Mouse (Mus musculus): ENCODE results near the gene Mrps18c. TPM values are rescaled to one million over a fixed set of nuclear protein-coding genes. Genes with fewer than 3 reads are reported as not detected.
A peak's percentile ranks its signal among the peaks of the same experiment; 100 is the strongest.

Gene Mrps18c
- polyA plus RNA-seq, 1 experiment from 2014 or later: 127 TPM

DNA sequence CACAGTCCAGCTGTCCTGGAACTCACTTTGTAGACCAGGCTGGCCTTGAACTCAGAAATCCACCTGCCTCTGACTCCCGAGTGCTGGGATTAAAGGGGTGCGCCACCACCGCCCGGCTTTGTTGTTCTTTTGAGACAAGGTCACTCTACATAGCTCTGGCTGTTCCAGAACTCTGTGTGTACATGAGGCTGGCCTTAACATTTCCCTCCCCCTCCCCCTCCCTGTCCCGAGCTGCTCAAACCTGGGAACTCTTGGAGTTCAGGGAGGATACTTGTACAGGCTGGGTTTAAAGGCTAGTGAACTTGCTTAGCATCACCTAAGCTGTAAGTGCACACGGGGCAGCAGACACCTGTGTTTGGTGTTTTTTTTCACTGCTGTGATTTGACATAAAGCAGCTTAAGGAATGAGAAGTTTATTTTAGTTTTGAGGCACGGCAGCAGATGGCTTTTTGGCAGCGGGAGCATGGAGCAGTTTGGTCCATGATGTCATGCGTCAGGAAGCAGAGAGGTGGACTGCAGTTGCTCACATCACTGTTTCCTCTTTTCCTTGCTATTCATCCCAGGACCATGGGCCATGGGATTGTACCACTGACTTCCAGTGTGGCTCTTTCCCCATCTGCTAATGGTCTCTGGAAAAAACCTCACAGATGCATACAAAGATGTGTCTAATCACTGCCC lies 37.6 kb downstream of the Mrps18c start:
- ATAC-seq (no peak), DNase-seq (no peak)
- no peak overlapping the region for H3K4me2 ChIP-seq (ENCODE audit: low read depth, low read length)
- TF ChIP-seq CTCF (IDR thresholded peaks at IDR 0.05; ENCODE audit: low read depth) (no peak), EP300 (IDR thresholded peaks at IDR 0.05; ENCODE audit: low read depth) (no peak)
- H3K36me3 ChIP-seq (replicated peaks; ENCODE audit: insufficient read depth, low read length): no peaks in the 10 kb centered on the region
- H3K4me1 ChIP-seq (ENCODE audit: insufficient read depth): no peaks in the 10 kb centered on the region
- H3K9me3 ChIP-seq (ENCODE audit: low read length): no peaks in the 10 kb centered on the region
- H3K4me3 ChIP-seq (ENCODE audit: low read depth, low read length): no peak overlapping the region
- no peak overlapping the region for H3K27ac ChIP-seq (ENCODE audit: low read depth)
- H3K27me3 ChIP-seq (ENCODE audit: insufficient read depth, low read length): no peaks in the 10 kb centered on the region
- no peak overlapping the region for H3K9ac ChIP-seq (replicated peaks)
- 49% methylated on average over 9 of the region's 9 CpGs for WGBS (ENCODE audit: insufficient replicate concordance)

DNA sequence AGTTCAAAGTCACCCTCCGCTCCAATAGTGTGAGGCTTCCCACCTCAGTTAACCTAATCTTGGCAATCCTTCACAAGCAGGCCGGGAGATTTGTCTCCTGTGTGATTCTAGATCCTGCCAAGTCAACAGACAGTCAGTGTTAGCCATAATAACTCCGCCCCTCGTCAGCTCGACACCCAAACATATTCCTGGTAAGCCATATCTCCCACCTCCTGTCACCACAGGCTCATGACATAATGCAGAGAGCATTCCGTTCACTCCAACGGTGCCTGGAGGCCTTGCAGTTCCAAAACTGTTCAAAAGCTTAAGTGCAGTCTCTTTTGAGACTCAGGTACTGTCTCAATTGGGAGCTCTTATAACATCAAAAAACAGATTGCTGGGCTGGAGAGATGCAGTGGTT lies 39.5 kb downstream of the Mrps18c start:
- no peak for ATAC-seq
- Histone ChIP-seq H3K4me1 (ENCODE audit: insufficient read depth) (no peaks in the 10 kb centered on the region), H3K4me3 (ENCODE audit: low read depth, low read length) (no peak overlapping the region), H3K36me3 (replicated peaks; ENCODE audit: insufficient read depth, low read length) (no peaks in the 10 kb centered on the region), H3K4me2 (ENCODE audit: low read depth, low read length) (no peak overlapping the region), H3K9me3 (ENCODE audit: low read length) (no peaks in the 10 kb centered on the region), H3K27ac (ENCODE audit: low read depth) (no peak overlapping the region), H3K9ac (replicated peaks) (no peak overlapping the region), H3K27me3 (ENCODE audit: insufficient read depth, low read length) (no peaks in the 10 kb centered on the region)
- WGBS (ENCODE audit: insufficient replicate concordance): 79% methylated on average over 7 of the region's 7 CpGs
- no peak for DNase-seq
- no peak for TF ChIP-seq EP300 (IDR thresholded peaks at IDR 0.05; ENCODE audit: low read depth)
- no peak for TF ChIP-seq CTCF (IDR thresholded peaks at IDR 0.05; ENCODE audit: low read depth)

DNA sequence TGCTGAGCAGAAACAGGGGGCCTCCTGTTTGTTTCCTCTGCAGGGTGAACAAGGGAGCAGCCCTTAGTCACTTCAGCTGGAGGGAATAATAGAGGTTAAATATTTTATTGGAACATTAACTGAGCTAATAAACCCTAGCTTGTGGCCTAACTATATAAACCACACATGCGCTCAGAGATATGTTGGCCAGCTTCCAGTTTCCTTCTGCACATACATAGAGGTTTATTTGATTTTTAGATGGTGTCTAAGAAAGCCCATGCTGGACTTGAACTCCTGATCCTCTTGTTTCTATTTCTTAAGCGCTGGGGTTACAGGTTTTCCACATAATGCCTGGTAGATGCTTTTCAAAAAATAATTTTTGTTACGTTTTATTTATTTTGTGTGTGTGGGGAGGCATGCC lies 46.1 kb downstream of the Mrps18c start:
- TF ChIP-seq EP300 (IDR thresholded peaks at IDR 0.05; ENCODE audit: low read depth): no peak
- TF ChIP-seq CTCF (IDR thresholded peaks at IDR 0.05; ENCODE audit: low read depth): no peak
- WGBS (ENCODE audit: insufficient replicate concordance): 44% methylated on average over 3 of the region's 3 CpGs
- DNase-seq: no peak

DNA sequence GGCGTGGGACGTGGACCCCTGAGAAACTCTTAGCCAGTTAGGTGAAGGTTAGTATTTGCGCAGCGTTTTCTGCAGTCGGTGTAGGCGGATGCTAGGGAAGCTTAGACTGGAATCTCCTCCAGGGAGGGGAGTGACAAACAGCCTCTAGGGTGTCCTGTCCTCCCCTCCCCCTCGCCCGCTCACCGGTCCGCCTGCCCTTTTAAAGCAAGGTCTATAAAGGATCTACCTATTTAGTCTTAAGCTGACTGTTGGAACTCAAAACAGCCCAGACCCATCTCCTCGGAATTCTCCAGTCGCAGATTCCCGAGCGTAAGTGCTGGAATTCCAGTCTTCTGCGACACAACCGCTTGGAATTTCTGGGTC lies 47.0 kb downstream of the Mrps18c start, which contains the start of gene Gpat3:
Gene Gpat3, plus strand, starts transcription at position 229 of the 363 bp plus-strand sequence.
- peak within 1 kb of the TSS; percentile 67 for H3K4me3 ChIP-seq (ENCODE audit: low read depth, low read length)
- peak within 1 kb of the TSS; percentile 79 for H3K9ac ChIP-seq (replicated peaks)
- DNase-seq (peak; percentile 43), ATAC-seq (peak; percentile 34; the same call in 1 of the 2 replicates)
- 1% methylated on average over 16 of the region's 16 CpGs for WGBS (ENCODE audit: insufficient replicate concordance)
- H3K4me2 ChIP-seq (ENCODE audit: low read depth, low read length): peak within 1 kb of the TSS; percentile 70
- no peaks in the 10 kb centered on the region for H3K36me3 ChIP-seq (replicated peaks; ENCODE audit: insufficient read depth, low read length)
- H3K27me3 ChIP-seq (ENCODE audit: insufficient read depth, low read length): peaks cover 5% of the 10 kb centered on the region; the same call in 1 of the 2 replicates
- peak within 1 kb of the TSS; percentile 93 for H3K27ac ChIP-seq (ENCODE audit: low read depth)
- H3K4me1 ChIP-seq (ENCODE audit: insufficient read depth): peaks cover 11% of the 10 kb centered on the region; the same call in 1 of the 2 replicates
- no peak for TF ChIP-seq EP300 (IDR thresholded peaks at IDR 0.05; ENCODE audit: low read depth)
- no peak for TF ChIP-seq CTCF (IDR thresholded peaks at IDR 0.05; ENCODE audit: low read depth)
- H3K9me3 ChIP-seq (ENCODE audit: low read length): no peaks in the 10 kb centered on the region

More for the DNA sequence above, 46.1 kb downstream of the Mrps18c start:
- no peaks in the 10 kb centered on the region for H3K36me3 ChIP-seq (replicated peaks; ENCODE audit: insufficient read depth, low read length)
- H3K4me1 ChIP-seq (ENCODE audit: insufficient read depth): peaks cover 11% of the 10 kb centered on the region; the same call in 1 of the 2 replicates
- no peak overlapping the region for H3K4me2 ChIP-seq (ENCODE audit: low read depth, low read length)
- H3K9ac ChIP-seq (replicated peaks): no peak overlapping the region
- H3K27me3 ChIP-seq (ENCODE audit: insufficient read depth, low read length): peaks cover 5% of the 10 kb centered on the region; the same call in 1 of the 2 replicates
- ATAC-seq: no peak
- H3K4me3 ChIP-seq (ENCODE audit: low read depth, low read length): no peak overlapping the region
- H3K9me3 ChIP-seq (ENCODE audit: low read length): no peaks in the 10 kb centered on the region
- no peak overlapping the region for H3K27ac ChIP-seq (ENCODE audit: low read depth)

DNA sequence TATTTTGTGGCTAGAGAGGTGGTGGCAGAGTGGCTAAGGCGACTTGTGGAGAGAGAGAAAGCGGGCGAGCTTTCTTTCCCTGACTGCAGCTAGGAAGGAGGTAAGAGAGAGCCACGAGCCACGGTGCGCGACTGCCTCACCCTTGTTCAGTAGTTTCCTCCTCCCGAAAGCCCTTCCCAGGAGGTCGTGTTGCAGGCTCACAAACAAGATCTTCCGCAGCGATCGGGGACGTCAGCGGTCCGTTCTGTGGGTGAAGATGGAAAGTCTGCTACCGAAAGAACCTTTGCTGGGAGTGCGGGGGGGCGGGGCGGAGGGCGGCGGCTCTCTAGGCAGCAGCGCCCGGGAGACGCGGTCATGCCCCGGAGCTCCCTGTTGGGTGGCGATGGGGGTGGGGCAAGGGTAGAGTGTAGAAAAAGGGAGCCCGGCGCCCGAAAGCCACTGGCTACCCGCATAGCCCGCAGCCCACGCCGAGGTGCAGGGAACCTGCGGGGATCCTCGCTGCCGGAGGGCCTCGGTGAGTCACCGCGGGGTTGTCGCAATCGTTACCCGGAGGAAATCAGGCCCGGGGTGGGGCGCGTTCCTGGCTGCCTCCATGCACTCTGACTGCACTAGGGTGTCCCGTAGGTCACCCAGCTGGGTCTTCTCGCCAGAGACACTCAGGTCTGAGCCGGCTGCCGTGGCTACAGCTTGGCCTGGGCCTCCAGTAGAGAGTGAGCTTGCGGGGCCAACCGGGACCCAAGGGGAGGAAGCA lies 47.6 kb downstream of the Mrps18c start:
- no peaks in the 10 kb centered on the region for H3K36me3 ChIP-seq (replicated peaks; ENCODE audit: insufficient read depth, low read length)
- H3K4me2 ChIP-seq (ENCODE audit: low read depth, low read length): peak overlapping the region; percentile 70
- ATAC-seq (peak; percentile 90), DNase-seq (peak; percentile 85)
- no peaks in the 10 kb centered on the region for H3K9me3 ChIP-seq (ENCODE audit: low read length)
- peak overlapping the region; percentile 93 for H3K27ac ChIP-seq (ENCODE audit: low read depth)
- peak overlapping the region; percentile 67 for H3K4me3 ChIP-seq (ENCODE audit: low read depth, low read length)
- under 1% methylated on average over 52 of the region's 52 CpGs for WGBS (ENCODE audit: insufficient replicate concordance)
- TF ChIP-seq EP300 (IDR thresholded peaks at IDR 0.05; ENCODE audit: low read depth) (no peak), CTCF (IDR thresholded peaks at IDR 0.05; ENCODE audit: low read depth) (no peak)
- peaks cover 5% of the 10 kb centered on the region; the same call in 1 of the 2 replicates for H3K27me3 ChIP-seq (ENCODE audit: insufficient read depth, low read length)
- H3K9ac ChIP-seq (replicated peaks): peak overlapping the region; percentile 79
- H3K4me1 ChIP-seq (ENCODE audit: insufficient read depth): peaks cover 11% of the 10 kb centered on the region; the same call in 1 of the 2 replicates

DNA sequence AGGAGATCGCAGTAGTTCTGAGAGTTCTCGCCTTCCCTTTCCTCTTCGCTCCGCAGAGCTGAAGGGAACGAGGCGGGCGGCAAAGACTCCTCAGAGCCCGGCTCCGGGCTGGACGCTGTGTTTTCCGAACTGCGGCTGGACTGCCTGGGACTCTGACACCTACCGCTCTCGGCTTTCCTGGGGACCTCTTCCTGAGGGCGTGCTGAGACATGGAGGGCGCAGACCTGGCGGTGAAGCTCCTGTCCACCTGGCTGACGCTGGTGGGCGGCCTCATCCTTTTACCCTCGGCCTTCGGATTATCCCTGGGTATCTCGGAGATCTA lies 48.1 kb downstream of the Mrps18c start:
- no peak; the same call in none of the 2 replicates for ATAC-seq

More for the DNA sequence above, 48.1 kb downstream of the Mrps18c start:
- 1% methylated on average over 20 of the region's 22 CpGs for WGBS (ENCODE audit: insufficient replicate concordance)
- H3K27ac ChIP-seq (ENCODE audit: low read depth): peak overlapping the region; percentile 93
- peaks cover 11% of the 10 kb centered on the region; the same call in 1 of the 2 replicates for H3K4me1 ChIP-seq (ENCODE audit: insufficient read depth)
- no peak for TF ChIP-seq CTCF (IDR thresholded peaks at IDR 0.05; ENCODE audit: low read depth)
- TF ChIP-seq EP300 (IDR thresholded peaks at IDR 0.05; ENCODE audit: low read depth): no peak
- no peaks in the 10 kb centered on the region for H3K36me3 ChIP-seq (replicated peaks; ENCODE audit: insufficient read depth, low read length)
- no peak for DNase-seq
- peak overlapping the region; percentile 70 for H3K4me2 ChIP-seq (ENCODE audit: low read depth, low read length)
- H3K9ac ChIP-seq (replicated peaks): peak overlapping the region; percentile 79
- H3K9me3 ChIP-seq (ENCODE audit: low read length): no peaks in the 10 kb centered on the region
- peaks cover 5% of the 10 kb centered on the region; the same call in 1 of the 2 replicates for H3K27me3 ChIP-seq (ENCODE audit: insufficient read depth, low read length)
- H3K4me3 ChIP-seq (ENCODE audit: low read depth, low read length): peak overlapping the region; percentile 67
